Mouse (Mus musculus) urinary bladder, postnatal 10 days (tissue): ENCODE results near the gene Mei1.
A peak's percentile ranks its signal among the peaks of the same experiment; 100 is the strongest.

ENCODE experiments used
- DNase-seq: peaks from one replicate; pipeline ENCODE4 v3.0.0; 2022; ENCODE audit warnings: low spot score

Gene Mei1

GRCm38 (mm10) chr15:82152022-82152421 lies 82.2 kb downstream of the Mei1 start:
- no peak for DNase-seq

- DNase-seq, result no peak
Observed at GRCm38 (mm10) chr15:82152435-82152834, 82.6 kb downstream of the Mei1 start.

DNA sequence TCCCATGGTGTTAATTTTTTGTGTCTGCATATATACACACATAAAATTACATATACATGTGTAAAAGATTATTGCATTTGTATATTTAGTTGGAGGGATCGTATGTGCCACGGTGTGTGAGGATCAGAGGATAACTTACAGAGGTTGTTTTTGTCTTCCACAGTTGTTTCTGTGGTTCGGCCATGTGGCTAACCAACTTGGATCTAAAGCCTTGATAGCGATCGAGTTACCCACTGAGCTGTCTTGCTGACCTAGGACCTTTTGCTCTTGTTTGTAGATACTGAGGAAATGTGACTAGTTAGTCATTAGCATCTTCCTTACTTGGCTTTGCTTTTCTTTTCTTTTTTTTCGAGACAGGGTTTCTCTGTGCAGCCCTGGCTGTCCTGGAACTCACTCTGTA lies 86.5 kb downstream of the Mei1 start:
- no peak for DNase-seq

DNA sequence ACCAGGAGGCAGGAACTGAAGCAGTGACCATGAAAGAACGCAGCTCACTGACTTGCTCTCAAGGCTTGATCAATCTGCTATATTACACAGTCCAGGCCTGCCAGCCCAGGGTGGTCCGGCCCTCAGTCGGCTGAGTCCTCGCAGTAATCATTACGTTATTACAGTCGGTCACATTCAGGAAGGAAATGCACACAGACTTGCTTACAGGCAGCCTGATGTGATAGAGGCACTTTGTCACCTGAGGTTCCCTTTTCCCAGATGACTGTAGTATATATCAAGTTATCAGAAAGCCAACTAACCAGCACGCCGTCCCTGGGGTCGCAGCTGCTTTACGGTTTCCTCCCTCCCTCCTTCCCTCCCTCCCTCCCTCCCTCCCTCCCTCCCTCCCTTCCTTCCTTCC lies 87.1 kb downstream of the Mei1 start:
- no peak for DNase-seq

DNA sequence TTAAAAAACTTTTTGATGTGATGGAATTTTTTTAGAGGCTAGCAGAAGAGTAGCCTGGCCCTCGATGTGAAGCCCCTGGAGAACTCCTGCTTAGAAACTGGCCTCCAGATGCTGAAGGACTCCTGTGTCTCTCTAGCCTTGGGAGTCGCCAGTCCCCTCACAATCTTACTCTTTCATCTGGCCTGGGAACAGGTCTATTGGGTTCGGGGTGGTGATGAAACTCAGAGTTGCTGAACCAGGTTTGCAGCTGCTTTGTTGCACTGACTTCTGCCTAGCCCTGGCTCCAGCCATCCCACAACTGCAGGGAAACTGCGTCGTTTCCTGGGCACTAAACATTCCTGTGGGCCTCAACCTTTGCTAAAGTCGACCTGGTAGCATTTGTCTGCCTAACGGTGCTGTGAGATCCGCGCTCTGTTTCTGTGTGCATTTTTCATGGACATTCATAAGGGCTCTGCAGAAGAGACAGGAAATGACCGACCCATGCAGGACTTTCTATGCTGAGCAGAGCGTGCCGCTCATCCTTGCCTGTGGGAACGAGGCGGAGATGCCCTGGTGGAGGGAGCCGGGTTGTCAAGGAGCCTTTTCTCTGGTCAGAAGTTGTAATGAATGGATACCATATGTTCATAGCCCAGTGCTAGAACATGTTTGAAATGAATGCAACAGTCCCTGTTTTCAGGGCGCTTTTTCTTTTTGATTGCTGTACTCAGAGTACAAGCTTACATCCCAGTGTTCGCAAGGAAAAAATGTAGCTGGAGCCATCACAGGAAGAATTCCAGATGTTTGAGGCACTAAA lies 88.6 kb downstream of the Mei1 start:
- DNase-seq, result no peak

- no peak for DNase-seq
Observed at GRCm38 (mm10) chr15:82159471-82159870, 89.7 kb downstream of the Mei1 start.

GRCm38 (mm10) chr15:82160731-82161640 lies 91.2 kb downstream of the Mei1 start:
- no peak for DNase-seq

- no peak for DNase-seq
Observed at GRCm38 (mm10) chr15:82161965-82162600, 92.3 kb downstream of the Mei1 start.

GRCm38 (mm10) chr15:82163356-82164060 lies 93.7 kb downstream of the Mei1 start:
- no peak for DNase-seq

DNA sequence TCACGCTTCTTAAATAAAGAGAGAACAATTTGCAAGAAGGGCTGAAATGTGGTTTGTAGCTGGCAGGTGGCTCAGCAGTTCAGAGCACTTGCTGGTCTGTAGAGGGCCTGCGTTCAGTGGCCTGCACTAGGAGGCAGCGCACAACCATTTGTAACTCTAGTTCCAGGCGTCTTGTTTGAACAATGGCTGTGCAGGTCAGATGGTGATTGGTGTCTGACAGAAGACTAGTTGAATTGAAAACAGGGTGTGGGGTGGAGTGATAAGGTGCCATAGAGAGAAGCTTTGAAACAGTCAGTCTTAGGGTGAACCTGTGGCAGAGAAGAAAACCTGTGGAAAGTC lies 94.2 kb downstream of the Mei1 start:
- no peak for DNase-seq

DNA sequence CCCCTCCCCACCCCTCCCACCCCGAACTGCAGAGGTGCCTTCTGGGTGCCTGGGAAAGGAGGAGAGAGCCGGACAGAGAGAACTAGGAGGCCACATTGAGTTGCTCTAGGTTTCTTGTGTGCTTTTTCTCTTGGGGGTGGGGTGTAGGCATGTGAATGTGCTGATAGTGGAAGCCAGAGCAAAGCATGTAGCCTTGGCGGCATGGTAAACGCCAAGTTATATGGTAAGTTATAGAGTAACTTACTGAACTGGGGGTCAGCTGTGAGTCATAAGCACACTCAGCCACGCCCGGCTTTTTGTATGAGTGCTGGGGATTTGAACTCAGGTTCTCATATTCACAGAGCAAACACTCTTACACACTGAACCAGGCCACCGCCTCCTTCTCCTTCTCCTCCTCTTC lies 94.7 kb downstream of the Mei1 start:
- no peak for DNase-seq

DNA sequence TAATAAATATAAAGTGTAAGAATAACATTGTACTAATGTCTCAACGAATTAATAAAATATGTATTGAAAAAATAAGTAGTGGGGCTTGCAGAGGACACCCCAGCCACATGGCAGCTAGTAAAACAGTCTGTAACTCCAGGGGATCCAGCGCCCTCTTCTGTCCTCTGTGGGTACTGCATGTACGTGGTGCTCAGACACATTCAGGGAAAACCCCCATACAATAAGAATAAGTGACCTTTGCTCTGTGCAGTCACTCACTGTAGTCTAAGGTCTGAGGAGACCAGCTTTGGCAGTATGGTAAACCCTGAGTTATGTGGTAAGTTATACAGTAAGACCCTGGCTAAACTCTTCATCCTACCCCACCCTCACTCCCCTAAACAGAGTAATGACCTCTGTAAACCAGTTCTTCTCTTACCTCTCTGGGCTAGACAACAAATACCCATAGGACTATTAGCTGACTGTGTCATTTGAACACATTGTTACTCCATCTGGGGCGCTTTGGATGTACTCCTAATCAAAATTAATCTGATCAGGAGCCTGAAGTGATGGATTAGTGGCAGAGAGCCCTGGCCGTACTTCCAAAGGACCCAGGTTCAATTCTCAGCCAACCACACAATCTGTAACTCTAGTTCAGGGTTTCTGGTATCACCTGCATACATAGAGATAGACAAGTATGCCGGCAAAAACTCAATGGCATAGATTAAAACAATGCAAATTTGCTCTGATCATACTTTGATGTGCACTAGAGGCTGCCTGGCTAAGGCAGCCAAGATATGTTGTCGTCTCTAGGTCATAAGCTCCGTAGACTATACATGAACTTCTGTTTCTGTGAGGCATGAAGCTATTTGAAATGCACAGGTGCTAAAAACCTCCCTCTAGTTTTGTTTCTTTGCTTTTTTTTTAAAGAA lies 95.8 kb downstream of the Mei1 start:
- DNase-seq, result peak; percentile 55

DNA sequence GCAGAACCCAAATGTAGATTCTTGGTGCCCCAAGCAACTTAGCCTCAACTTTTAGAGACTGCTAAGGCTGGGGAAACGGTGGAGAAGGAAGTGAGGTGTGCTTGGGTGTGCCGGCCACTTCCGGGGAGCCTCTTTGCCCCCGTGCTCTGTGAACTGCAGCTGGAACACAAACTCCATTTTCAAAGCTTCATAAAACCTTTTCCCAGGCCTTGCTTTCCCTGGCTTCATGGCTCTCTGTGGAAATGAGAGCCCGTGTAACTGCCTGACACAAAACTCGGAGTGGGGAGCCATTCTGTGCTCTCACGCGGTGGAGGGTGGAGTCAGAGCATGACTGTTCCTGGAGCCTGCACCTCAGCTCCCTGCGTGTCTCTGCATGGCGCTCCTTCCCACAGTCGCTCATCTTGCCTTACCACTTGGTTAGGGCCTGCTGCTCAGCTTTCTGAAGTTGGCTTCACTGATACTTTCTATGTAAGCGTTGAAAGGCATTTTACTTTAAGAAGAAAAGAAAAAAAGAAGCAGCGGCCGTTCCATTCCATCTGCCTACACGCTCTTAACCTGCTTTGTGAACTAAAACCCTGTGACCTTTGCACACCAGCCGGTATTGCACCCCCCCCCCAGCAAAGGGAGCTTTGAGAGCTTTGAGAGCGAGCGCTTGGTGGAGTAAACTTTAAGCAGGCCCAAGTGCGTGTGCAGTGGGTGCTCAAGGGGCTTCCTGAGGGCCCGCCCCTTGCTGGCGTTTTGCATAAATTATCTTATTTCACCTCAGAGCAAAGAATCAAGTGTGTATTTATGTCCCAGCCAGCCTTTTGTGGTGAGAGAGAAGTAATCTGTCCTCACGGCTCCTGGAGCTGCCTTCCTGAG lies 96.7 kb downstream of the Mei1 start:
- DNase-seq, result no peak

- DNase-seq, result no peak
Observed at GRCm38 (mm10) chr15:82167201-82168168, 97.7 kb downstream of the Mei1 start.

DNA sequence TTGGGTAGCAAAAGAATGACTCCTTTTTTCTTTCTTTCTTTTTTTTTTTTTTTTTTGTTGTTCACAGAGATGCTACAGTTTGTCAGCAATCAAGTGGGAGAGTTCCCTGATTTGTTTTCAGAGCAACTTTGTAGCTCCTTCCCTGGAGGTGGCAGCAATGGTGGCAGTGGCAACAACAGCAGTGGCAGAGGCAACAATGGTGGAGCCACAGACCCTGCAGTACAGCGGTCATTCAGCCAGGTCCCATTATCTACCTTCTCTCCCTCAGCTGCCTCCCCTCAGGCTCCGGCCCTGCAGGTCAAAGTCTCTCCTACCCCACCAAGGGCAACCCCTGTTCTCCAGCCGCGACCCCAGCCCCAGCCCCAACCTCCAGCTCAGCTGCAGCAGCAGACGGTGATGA lies 99.9 kb downstream of the Mei1 start:
- no peak for DNase-seq

- no peak for DNase-seq
Observed at GRCm38 (mm10) chr15:82170437-82171377, 100.9 kb downstream of the Mei1 start.

DNA sequence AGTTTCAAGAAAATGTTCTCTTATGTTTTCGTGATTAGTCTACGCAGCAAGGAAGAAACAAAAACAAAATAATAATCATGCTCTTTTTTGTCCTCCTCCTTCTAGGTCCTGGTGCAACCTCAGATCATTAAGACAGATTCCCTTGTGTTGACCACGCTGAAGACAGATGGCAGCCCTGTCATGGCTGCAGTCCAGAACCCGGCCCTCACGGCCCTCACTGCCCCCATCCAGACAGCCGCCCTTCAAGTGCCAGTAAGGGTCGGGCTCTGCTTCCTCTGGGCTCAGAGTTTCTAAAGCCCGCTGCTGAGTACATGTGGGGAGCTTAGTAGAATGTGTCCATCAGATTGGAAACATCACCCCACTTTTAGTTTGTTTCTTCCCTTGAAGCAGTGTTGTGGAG lies 102.9 kb downstream of the Mei1 start:
- DNase-seq, result no peak

DNA sequence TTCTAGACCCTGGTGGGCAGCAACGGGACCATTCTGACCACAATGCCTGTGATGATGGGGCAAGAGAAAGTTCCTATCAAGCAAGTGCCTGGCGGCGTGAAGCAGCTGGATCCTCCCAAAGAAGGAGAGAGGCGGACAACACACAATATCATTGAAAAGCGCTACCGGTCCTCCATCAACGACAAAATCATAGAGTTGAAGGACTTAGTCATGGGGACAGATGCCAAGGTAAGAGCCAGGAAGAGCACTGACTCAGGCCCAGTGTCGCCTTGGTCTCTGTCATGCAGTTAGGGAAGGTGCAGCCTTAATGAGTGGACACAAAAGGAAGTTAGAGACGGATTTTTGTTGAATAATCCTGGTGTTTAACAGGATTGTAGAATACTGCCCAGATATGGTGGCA lies 105.3 kb downstream of the Mei1 start:
- DNase-seq, result no peak
